Mouse (Mus musculus): ENCODE results near the gene H2-M2. TPM values are rescaled to one million over a fixed set of nuclear protein-coding genes. Genes with fewer than 3 reads are reported as not detected.

H2-M2 gene
- polyA plus RNA-seq (2015; fragmentation: Illumina TruSeq; extraction: RNeasy Lipid Tissue Mini Kit (QIAGEN cat#74804); ENCODE audit: insufficient read depth, low read depth, low replicate concordance): not detected

DNA sequence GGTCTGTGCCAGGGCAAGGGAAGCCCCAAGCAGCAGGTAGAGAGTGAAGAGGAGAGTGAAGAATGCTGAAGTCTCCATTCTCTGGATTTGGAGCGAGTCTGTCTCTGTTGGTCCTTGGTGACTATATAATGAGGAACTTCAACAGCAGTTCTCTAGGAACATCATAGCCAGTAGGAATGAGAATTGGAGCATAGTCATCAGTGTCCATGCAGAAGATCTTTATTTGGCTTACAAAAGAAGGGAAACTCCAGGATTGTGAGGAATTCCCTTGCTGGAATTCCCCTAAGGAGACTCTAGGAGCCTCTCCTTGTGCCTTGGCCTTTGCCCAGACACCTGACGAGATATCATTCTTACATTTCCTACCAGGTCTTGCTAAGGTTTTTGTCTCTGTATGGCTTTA lies at the start of gene H2-M2:
TSS of gene H2-M2 (minus strand) at position 101 of the 400 bp plus-strand sequence.

DNA sequence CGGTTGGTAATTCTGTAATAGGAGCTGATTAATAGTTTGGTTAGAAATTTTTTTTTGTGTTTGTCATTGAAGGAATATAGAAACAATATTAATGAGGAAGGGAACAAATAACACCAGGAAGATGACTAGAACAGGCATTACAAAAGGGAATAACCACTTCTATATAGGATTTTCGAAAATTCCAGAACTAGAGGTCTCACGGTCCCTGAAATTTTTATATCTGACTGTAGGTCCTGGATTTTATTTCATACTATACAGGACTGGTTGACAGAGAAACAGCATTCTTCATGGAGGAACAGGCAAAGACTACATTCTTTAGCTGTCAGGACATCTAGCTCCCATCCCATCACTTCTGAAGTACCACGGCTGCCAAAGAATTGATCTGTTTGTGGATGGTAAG lies 24.4 kb upstream of the H2-M2 start, which contains the start of gene Olfr111:
TSS of gene Olfr111 (plus strand) at position 301 of the 400 bp plus-strand sequence.

DNA sequence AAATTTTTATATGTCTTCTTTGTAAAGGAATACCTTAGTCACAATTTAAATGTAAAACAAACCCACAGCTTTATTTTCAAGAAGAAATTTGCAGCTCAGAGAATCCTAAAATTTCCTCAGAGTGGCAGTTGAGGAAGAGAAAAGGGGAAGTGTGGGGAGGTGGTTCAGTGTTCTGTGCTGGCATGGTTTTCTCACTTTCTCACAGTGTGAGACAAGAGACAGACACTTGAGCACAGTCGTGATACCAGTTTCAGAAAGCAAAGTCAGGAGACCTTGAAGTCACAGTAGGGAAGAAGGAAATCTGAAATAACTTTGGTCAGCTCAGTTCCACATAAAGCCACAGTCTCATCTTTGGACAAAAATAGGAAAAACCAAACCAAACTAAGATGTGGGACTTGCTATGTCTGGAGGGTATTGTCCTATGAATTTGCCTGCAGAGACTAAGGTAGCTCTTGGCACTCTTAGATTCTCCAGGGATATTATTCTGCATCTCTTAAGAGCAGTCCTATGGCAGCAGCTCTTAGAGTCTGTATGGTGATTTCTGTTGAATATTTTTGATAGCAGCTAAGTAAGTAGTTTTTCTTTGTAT lies 8.7 kb upstream of the H2-M2 start, which contains the start of gene Olfr110:
TSS of gene Olfr110 (plus strand) at position 539 of the 589 bp plus-strand sequence.

DNA sequence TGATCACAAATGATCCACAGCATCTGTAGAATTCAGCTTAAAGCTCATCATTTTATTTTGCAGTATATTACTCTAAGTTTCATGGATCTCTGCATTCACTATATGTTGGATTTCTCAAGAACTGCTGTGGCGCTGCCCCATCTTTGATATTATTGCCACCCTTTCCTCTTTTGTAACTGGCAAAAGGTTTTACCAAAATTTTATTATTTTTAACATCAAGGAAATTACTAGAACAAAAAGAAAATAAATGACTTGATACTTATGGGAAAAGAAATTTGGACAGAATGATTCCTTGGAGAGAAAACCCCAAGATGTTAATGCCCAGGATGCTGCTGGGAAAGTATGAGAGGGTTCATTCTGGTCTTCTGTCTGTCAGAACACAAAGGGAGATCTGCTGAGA lies 24.7 kb downstream of the H2-M2 start, which contains the start of gene Olfr109:
TSS of gene Olfr109 (plus strand) at position 301 of the 400 bp plus-strand sequence.

DNA sequence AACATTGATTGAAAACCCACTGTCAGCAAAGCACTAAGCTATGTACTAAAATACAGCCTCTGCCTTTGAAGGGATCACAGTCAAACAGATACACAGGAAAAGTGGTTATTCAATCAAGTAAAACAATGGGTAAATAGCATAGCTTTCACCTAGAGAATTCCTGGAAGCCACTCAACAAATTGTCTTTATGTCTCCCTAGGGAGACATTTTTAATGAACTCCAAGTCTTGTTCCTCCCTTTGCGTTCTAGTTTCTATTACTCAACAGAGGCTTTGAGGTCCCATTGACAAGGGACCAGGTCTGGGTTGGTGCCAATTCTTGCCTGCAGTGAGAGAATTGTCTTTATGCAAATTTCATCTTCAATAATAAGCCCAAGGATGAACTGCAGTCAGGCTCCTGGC lies 38.2 kb downstream of the H2-M2 start, which contains the start of gene Olfr108:
TSS of gene Olfr108 (plus strand) at position 301 of the 400 bp plus-strand sequence.

Other genes starting within 250 kb of the H2-M2 start
- gene Olfr97, start 246.2 kb downstream of the H2-M2 start, polyA plus RNA-seq (2015; fragmentation: Illumina TruSeq; extraction: RNeasy Lipid Tissue Mini Kit (QIAGEN cat#74804); ENCODE audit: insufficient read depth, low read depth, low replicate concordance): not detected
- gene Olfr98, start 219.8 kb downstream of the H2-M2 start, polyA plus RNA-seq (2015; fragmentation: Illumina TruSeq; extraction: RNeasy Lipid Tissue Mini Kit (QIAGEN cat#74804); ENCODE audit: insufficient read depth, low read depth, low replicate concordance): not detected
- gene H2-M3, start 213.3 kb downstream of the H2-M2 start, polyA plus RNA-seq (2015; fragmentation: Illumina TruSeq; extraction: RNeasy Lipid Tissue Mini Kit (QIAGEN cat#74804); ENCODE audit: insufficient read depth, low read depth, low replicate concordance): 5.1 TPM
- gene Olfr99, start 200.1 kb downstream of the H2-M2 start, polyA plus RNA-seq (2015; fragmentation: Illumina TruSeq; extraction: RNeasy Lipid Tissue Mini Kit (QIAGEN cat#74804); ENCODE audit: insufficient read depth, low read depth, low replicate concordance): not detected
- not detected for gene Olfr101, start 179.2 kb downstream of the H2-M2 start, polyA plus RNA-seq (2015; fragmentation: Illumina TruSeq; extraction: RNeasy Lipid Tissue Mini Kit (QIAGEN cat#74804); ENCODE audit: insufficient read depth, low read depth, low replicate concordance)
- gene Olfr102, start 166.5 kb downstream of the H2-M2 start, polyA plus RNA-seq (2015; fragmentation: Illumina TruSeq; extraction: RNeasy Lipid Tissue Mini Kit (QIAGEN cat#74804); ENCODE audit: insufficient read depth, low read depth, low replicate concordance): not detected
- not detected for gene Olfr103, start 143.9 kb downstream of the H2-M2 start, polyA plus RNA-seq (2015; fragmentation: Illumina TruSeq; extraction: RNeasy Lipid Tissue Mini Kit (QIAGEN cat#74804); ENCODE audit: insufficient read depth, low read depth, low replicate concordance)
- gene Olfr104-ps, start 124.0 kb downstream of the H2-M2 start, polyA plus RNA-seq (2015; fragmentation: Illumina TruSeq; extraction: RNeasy Lipid Tissue Mini Kit (QIAGEN cat#74804); ENCODE audit: insufficient read depth, low read depth, low replicate concordance): not detected
- gene Olfr105-ps, start 104.5 kb downstream of the H2-M2 start, polyA plus RNA-seq (2015; fragmentation: Illumina TruSeq; extraction: RNeasy Lipid Tissue Mini Kit (QIAGEN cat#74804); ENCODE audit: insufficient read depth, low read depth, low replicate concordance): not detected
- gene Olfr106-ps, start 93.2 kb downstream of the H2-M2 start, polyA plus RNA-seq (2015; fragmentation: Illumina TruSeq; extraction: RNeasy Lipid Tissue Mini Kit (QIAGEN cat#74804); ENCODE audit: insufficient read depth, low read depth, low replicate concordance): not detected
- not detected for gene Olfr107, start 84.3 kb downstream of the H2-M2 start, polyA plus RNA-seq (2015; fragmentation: Illumina TruSeq; extraction: RNeasy Lipid Tissue Mini Kit (QIAGEN cat#74804); ENCODE audit: insufficient read depth, low read depth, low replicate concordance)
- gene Olfr108, start 38.1 kb downstream of the H2-M2 start, polyA plus RNA-seq (2015; fragmentation: Illumina TruSeq; extraction: RNeasy Lipid Tissue Mini Kit (QIAGEN cat#74804); ENCODE audit: insufficient read depth, low read depth, low replicate concordance): not detected
- not detected for gene Olfr109, start 24.6 kb downstream of the H2-M2 start, polyA plus RNA-seq (2015; fragmentation: Illumina TruSeq; extraction: RNeasy Lipid Tissue Mini Kit (QIAGEN cat#74804); ENCODE audit: insufficient read depth, low read depth, low replicate concordance)
- gene Olfr110, start 8.9 kb upstream of the H2-M2 start, polyA plus RNA-seq (2015; fragmentation: Illumina TruSeq; extraction: RNeasy Lipid Tissue Mini Kit (QIAGEN cat#74804); ENCODE audit: insufficient read depth, low read depth, low replicate concordance): not detected
- gene Olfr111, start 24.5 kb upstream of the H2-M2 start, polyA plus RNA-seq (2015; fragmentation: Illumina TruSeq; extraction: RNeasy Lipid Tissue Mini Kit (QIAGEN cat#74804); ENCODE audit: insufficient read depth, low read depth, low replicate concordance): not detected
- gene Olfr112, start 85.9 kb upstream of the H2-M2 start, polyA plus RNA-seq (2015; fragmentation: Illumina TruSeq; extraction: RNeasy Lipid Tissue Mini Kit (QIAGEN cat#74804); ENCODE audit: insufficient read depth, low read depth, low replicate concordance): not detected
- not detected for gene Olfr113, start 94.1 kb upstream of the H2-M2 start, polyA plus RNA-seq (2015; fragmentation: Illumina TruSeq; extraction: RNeasy Lipid Tissue Mini Kit (QIAGEN cat#74804); ENCODE audit: insufficient read depth, low read depth, low replicate concordance)
- not detected for gene Olfr114, start 109.2 kb upstream of the H2-M2 start, polyA plus RNA-seq (2015; fragmentation: Illumina TruSeq; extraction: RNeasy Lipid Tissue Mini Kit (QIAGEN cat#74804); ENCODE audit: insufficient read depth, low read depth, low replicate concordance)
- not detected for gene Olfr115, start 143.6 kb upstream of the H2-M2 start, polyA plus RNA-seq (2015; fragmentation: Illumina TruSeq; extraction: RNeasy Lipid Tissue Mini Kit (QIAGEN cat#74804); ENCODE audit: insufficient read depth, low read depth, low replicate concordance)
- not detected for gene Olfr116, start 143.6 kb upstream of the H2-M2 start, polyA plus RNA-seq (2015; fragmentation: Illumina TruSeq; extraction: RNeasy Lipid Tissue Mini Kit (QIAGEN cat#74804); ENCODE audit: insufficient read depth, low read depth, low replicate concordance)
- not detected for gene Olfr117, start 180.2 kb upstream of the H2-M2 start, polyA plus RNA-seq (2015; fragmentation: Illumina TruSeq; extraction: RNeasy Lipid Tissue Mini Kit (QIAGEN cat#74804); ENCODE audit: insufficient read depth, low read depth, low replicate concordance)
- not detected for gene Olfr118, start 183.4 kb upstream of the H2-M2 start, polyA plus RNA-seq (2015; fragmentation: Illumina TruSeq; extraction: RNeasy Lipid Tissue Mini Kit (QIAGEN cat#74804); ENCODE audit: insufficient read depth, low read depth, low replicate concordance)
- not detected for gene Olfr119, start 213.0 kb upstream of the H2-M2 start, polyA plus RNA-seq (2015; fragmentation: Illumina TruSeq; extraction: RNeasy Lipid Tissue Mini Kit (QIAGEN cat#74804); ENCODE audit: insufficient read depth, low read depth, low replicate concordance)
- gene Olfr120, start 238.3 kb upstream of the H2-M2 start, polyA plus RNA-seq (2015; fragmentation: Illumina TruSeq; extraction: RNeasy Lipid Tissue Mini Kit (QIAGEN cat#74804); ENCODE audit: insufficient read depth, low read depth, low replicate concordance): not detected

All from pancreas, adult 10 weeks (tissue).